Mouse (Mus musculus) spleen, adult 2 months (tissue): ENCODE measurements around the gene Apoc1. TPM values are rescaled to one million over a fixed set of nuclear protein-coding genes. Genes with fewer than 3 reads are reported as not detected.

Experiments used
- DNase-seq, 2 experiments: peaks; one replicate each; pipeline versions ENCODE4 v3.0.0 to v3.0.0-alpha.2; 2012 to 2021; ENCODE audit warnings: low spot score in 2 of 2, low read depth in 1 of 2
- H3K27ac ChIP-seq: fragments of 200-500 bp; 2 replicates; pipeline ENCODE4 v1.5.1; 2012; ENCODE audit warnings: low read length, inconsistent platforms; ENCODE audit not compliant: insufficient read depth
- H3K27me3 ChIP-seq: fragments of 200-500 bp; 2 replicates; pipeline ENCODE4 v1.6.1; 2012; ENCODE audit warnings: mild to moderate bottlenecking, moderate library complexity, low read length, inconsistent platforms; ENCODE audit not compliant: control insufficient read depth, insufficient read depth
- H3K36me3 ChIP-seq: fragments of 200-500 bp; 2 replicates; pipeline ENCODE4 v1.6.1; 2012; ENCODE audit warnings: mild to moderate bottlenecking, low read length, inconsistent platforms; ENCODE audit not compliant: control insufficient read depth, insufficient read depth
- H3K4me1 ChIP-seq: fragments of 200-500 bp; 2 replicates; pipeline ENCODE4 v1.6.1; 2011; ENCODE audit warnings: inconsistent platforms; ENCODE audit not compliant: control insufficient read depth, insufficient read depth, insufficient read length
- H3K4me3 ChIP-seq: fragments of 200-500 bp; 2 replicates; pipeline ENCODE4 v1.5.1; 2011; ENCODE audit warnings: mild to moderate bottlenecking, inconsistent platforms; ENCODE audit not compliant: insufficient read depth, insufficient read length; ENCODE audit errors: extremely low read depth
- CTCF ChIP-seq: fragments of 200-500 bp; IDR thresholded peaks from 2 replicates; pipeline ENCODE4 v1.5.1; 2011; ENCODE audit warnings: mild to moderate bottlenecking, inconsistent platforms; ENCODE audit not compliant: insufficient read depth, insufficient read length, insufficient replicate concordance; ENCODE audit errors: extremely low read depth
- POLR2A ChIP-seq: fragments of 200-500 bp; IDR thresholded peaks from 2 replicates; pipeline ENCODE4 v1.6.1; 2011; ENCODE audit warnings: low read depth, low read length, inconsistent platforms
- WGBS: fragments of 180-500 bp; shearing (Covaris S2); methylation state at CpG from one replicate; pipeline ENCODE4 v1.1.7; 2018; 5-methylcytosine and 5-hydroxymethylcytosine counted together
- polyA plus RNA-seq: library from polyadenylated mRNA; depleted of rRNA; stranded (reverse); fragments of >200 nt; gene quantifications from 2 replicates; pipeline ENCODE4 v1.2.3, GENCODE M21; 2012; rRNA removed

Gene Apoc1
- polyA plus RNA-seq, 1 experiment, result 4.3 TPM

DNA sequence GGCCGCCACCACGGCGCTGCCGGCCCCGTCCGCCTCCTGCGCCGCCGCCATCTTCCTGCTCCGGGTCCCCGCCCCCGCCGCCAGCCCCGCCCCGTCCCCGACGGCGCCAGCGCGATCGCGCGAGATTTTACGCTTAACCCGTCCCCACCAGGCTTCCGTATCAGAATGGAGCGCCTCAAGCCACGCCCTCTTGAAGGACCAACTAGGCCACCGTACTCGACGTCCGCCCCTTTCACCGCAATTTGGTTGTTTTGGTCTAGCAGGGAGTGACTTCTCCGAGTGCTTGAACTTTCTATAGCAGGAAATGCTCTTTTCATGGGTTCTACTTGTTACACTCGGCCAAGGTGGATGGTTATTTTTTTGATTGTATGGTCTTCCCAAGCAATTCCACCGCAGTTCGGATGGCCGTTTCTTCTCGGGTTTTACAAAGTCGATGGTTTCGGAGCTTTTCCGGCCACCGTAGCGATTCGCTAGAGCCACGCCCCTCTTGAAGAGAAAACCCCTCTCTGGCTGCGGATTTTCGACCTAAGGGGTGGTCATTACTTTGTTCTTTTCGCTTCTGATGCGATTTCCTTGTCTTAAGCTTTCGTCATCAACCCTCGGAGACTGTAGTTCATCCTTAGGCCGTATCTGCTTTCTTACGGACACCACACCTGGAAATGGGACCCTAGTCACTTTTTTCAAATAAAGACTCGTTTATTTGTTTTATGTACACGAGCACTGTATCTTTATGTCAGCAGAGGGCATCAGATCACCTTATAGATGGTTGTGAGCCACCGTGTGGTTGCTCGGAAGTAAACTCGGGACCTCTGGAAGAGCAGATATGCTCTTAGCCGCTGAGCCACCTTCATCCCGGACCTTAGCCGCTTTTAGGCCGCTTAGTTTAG, 27.3 kb downstream of the Apoc1 start, which contains the start of gene Clptm1:
Gene Clptm1 (minus strand): TSS at position 79 of the 887 bp plus-strand sequence.
- Histone ChIP-seq H3K36me3 (no peaks in the 10 kb centered on the region; the same call in none of the 2 replicates), H3K4me3 (peak within 1 kb of the TSS; percentile 91), H3K27me3 (no peaks in the 10 kb centered on the region), H3K4me1 (peaks cover 12% of the 10 kb centered on the region; the same call in 1 of the 2 replicates), H3K27ac (peak within 1 kb of the TSS; percentile 93)
- WGBS, result 2% methylated on average over 63 of the region's 63 CpGs
- peak; percentile 96 to 98 for DNase-seq
- TF ChIP-seq POLR2A (peak; percentile 18), CTCF (peak; percentile 21; the same call in 1 of the 2 replicates)

DNA sequence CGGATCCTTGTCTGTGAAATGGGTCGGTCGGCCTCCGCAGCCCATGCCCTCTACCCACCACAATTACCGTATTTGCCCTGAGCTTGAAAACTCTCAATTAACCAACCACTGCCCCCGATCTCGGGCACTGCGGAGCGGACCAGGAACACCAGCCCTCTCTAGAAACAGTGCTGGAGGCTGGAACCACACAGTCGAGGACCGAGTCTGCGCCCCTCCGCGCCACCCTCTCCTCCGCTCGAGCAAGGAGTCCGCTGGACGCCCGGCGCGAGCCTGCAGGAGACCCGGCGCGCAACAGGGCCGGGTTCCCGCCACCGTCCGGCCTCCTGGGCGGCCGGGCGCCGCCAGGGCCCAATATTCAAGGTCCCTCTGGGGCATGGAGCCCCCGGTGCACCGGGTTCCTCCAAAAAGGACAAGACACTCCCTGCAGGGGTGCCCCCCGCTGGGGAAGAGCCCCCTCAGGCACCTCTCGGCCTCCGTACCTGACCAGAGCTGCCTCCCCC, 28.0 kb downstream of the Apoc1 start:
- under 1% methylated on average over 36 of the region's 37 CpGs for WGBS
- TF ChIP-seq CTCF (no peak), POLR2A (no peak)
- Histone ChIP-seq H3K27ac (peak overlapping the region; percentile 14; the same call in 1 of the 2 replicates), H3K36me3 (peaks cover 2% of the 10 kb centered on the region), H3K4me3 (peak overlapping the region; percentile 91), H3K4me1 (peaks cover 12% of the 10 kb centered on the region; the same call in 1 of the 2 replicates), H3K27me3 (no peaks in the 10 kb centered on the region)
- no peak for DNase-seq

DNA sequence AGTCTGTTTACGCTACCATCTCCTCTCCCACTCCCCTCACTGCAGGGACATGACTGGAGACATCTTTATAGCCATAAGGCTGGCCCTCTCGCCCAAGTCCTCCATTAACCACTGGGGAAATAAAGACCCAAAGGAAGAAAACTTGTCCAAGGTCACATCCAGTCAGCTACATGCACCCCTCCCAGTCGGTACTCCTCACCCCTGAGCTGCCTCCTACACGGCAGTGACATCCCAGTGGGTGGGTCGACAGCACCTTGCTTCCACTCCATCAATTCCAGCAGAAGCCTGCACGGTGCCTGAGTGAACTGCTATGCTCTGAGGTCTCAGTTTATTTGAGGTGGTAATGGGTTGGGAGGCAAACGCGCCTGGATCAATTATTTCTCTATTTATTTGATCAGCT, 28.5 kb downstream of the Apoc1 start:
- no peak overlapping the region for H3K27ac ChIP-seq
- H3K4me3 ChIP-seq, result peak overlapping the region; percentile 91
- WGBS, result 26% methylated on average over 8 of the region's 8 CpGs
- H3K27me3 ChIP-seq, result no peaks in the 10 kb centered on the region
- TF ChIP-seq POLR2A, result no peak
- TF ChIP-seq CTCF, result no peak
- peaks cover 8% of the 10 kb centered on the region; the same call in 1 of the 2 replicates for H3K4me1 ChIP-seq
- H3K36me3 ChIP-seq, result peaks cover 2% of the 10 kb centered on the region
- no peak for DNase-seq

DNA sequence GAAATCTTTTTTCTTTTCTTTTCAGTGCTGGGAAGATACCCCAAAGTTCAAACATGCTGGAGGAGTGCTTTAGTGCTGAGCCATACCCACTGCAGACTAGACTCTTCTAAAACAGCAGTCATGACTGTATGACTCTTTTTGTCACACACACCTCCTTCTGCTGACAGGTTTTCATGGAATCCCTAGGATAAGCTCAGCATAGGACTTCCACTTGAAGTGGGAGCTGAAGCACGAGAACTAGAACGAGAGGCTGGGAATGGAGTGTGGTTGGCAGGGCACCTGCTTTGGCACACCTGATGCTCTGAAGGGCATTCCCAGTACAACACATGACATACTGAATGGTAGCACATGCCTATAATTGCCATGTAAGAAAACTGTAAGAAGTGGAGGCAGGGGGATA, 39.8 kb downstream of the Apoc1 start:
- H3K36me3 ChIP-seq, result peaks cover 22% of the 10 kb centered on the region; the same call in 1 of the 2 replicates
- WGBS, result 96% methylated on average over 2 of the region's 2 CpGs
- no peaks in the 10 kb centered on the region for H3K27me3 ChIP-seq
- DNase-seq, result no peak
- no peak overlapping the region for H3K4me3 ChIP-seq
- no peak overlapping the region for H3K27ac ChIP-seq
- no peaks in the 10 kb centered on the region for H3K4me1 ChIP-seq
- no peak for TF ChIP-seq CTCF
- TF ChIP-seq POLR2A, result no peak

DNA sequence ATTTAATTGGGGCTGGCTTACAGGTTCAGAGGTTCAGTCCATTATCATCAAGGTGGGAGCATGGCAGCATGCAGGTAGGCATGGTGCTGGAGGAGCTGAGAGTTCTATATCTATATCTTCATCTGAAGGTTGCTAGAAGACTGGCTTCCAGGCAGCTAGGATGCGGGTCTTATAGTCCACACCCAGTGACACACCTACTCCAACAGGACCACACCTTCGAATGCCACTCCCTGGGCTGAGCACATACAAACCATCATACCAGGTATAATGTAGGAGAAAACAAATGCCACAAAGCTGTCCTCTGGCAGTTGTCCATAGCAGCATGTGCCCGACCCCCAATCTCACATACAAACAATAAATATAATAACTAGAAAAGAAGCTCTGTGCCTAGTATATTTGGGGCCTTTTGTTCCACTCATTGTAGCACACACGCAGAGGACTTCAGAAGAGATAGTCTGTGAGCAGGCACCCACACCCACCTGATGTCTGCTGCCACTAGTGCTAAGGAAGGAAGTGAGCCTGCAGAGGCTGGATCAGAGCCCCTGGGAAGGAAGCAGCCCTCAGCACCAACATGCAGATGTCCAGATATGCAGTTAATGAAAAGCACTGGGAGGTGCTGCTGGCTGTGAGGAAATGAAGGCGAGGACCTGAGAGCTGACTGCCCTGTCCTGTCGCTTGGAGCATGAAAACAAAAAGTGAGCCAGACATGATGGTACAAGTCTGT, 41.2 kb downstream of the Apoc1 start:
- WGBS, result 56% methylated on average over 6 of the region's 6 CpGs
- H3K27me3 ChIP-seq, result no peaks in the 10 kb centered on the region
- H3K4me3 ChIP-seq, result no peak overlapping the region
- peaks cover 26% of the 10 kb centered on the region for H3K36me3 ChIP-seq
- no peak for DNase-seq
- TF ChIP-seq CTCF (no peak), POLR2A (no peak)
- no peaks in the 10 kb centered on the region for H3K4me1 ChIP-seq
- H3K27ac ChIP-seq, result no peak overlapping the region

DNA sequence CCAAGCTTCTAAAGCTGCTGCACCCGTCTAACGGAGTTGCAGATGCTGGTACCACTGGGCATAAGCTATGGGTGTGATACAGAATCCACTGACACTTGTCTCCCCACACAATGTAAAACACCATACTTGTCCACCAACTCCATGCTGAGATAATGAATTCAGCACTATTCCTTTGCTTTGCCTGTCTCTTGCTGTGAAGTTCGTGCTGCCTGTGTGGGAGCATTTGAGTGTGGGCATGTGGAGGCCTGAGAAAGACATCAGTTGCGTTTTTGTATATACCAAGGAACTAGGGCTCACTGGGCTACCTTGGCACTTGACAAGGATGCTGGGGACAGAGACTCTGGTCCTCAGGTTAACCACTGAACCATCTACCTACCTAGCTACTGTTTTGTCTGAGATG, 51.2 kb downstream of the Apoc1 start:
- DNase-seq, result no peak
- WGBS, result 96% methylated on average over 4 of the region's 4 CpGs
- Histone ChIP-seq H3K36me3 (peaks cover 51% of the 10 kb centered on the region), H3K27ac (no peak overlapping the region), H3K27me3 (no peaks in the 10 kb centered on the region), H3K4me3 (no peak overlapping the region), H3K4me1 (no peaks in the 10 kb centered on the region)
- TF ChIP-seq POLR2A, result no peak

Other genes with a start within 250 kb of the Apoc1 start
- 14.6 and 23.4 TPM in 2 replicates for gene Mark4, start 233.8 kb downstream of the Apoc1 start, polyA plus RNA-seq
- gene Exoc3l2, start 229.3 kb downstream of the Apoc1 start, polyA plus RNA-seq, result 7.1 and 7.7 TPM in 2 replicates
- 8.8 and 13.9 TPM in 2 replicates for gene Bloc1s3, start 184.3 kb downstream of the Apoc1 start, polyA plus RNA-seq
- 54.4 and 75.5 TPM in 2 replicates for gene Trappc6a, start 184.3 kb downstream of the Apoc1 start, polyA plus RNA-seq
- 2.2 and 2.3 TPM in 2 replicates for gene Nkpd1, start 174.8 kb downstream of the Apoc1 start, polyA plus RNA-seq
- gene Ppp1r37, start 129.6 kb downstream of the Apoc1 start, polyA plus RNA-seq, result 56.2 and 71.0 TPM in 2 replicates
- 20.9 and 33.0 TPM in 2 replicates for gene Zfp296, start 115.4 kb downstream of the Apoc1 start, polyA plus RNA-seq
- 94.7 and 143 TPM in 2 replicates for gene Gemin7, start 115.1 kb downstream of the Apoc1 start, polyA plus RNA-seq
- 102 and 186 TPM in 2 replicates for gene Clasrp, start 88.2 kb downstream of the Apoc1 start, polyA plus RNA-seq
- gene Relb, start 63.2 kb downstream of the Apoc1 start, polyA plus RNA-seq, result 76.9 and 114 TPM in 2 replicates
- 76.3 and 78.9 TPM in 2 replicates for gene Clptm1, start 27.6 kb downstream of the Apoc1 start, polyA plus RNA-seq
- 1.2 and 5.5 TPM in 2 replicates for gene Apoc2, start 14.7 kb downstream of the Apoc1 start, polyA plus RNA-seq
- not detected in 2 replicates for gene Gm44805, start 11.2 kb downstream of the Apoc1 start, polyA plus RNA-seq
- gene Apoc4, start 11.2 kb downstream of the Apoc1 start, polyA plus RNA-seq, result 0.25 and 0.28 TPM in 2 replicates
- gene Apoe, start 6.5 kb upstream of the Apoc1 start, polyA plus RNA-seq, result 1,613 and 1,762 TPM in 2 replicates
- 51.1 and 66.8 TPM in 2 replicates for gene Tomm40, start 22.8 kb upstream of the Apoc1 start, polyA plus RNA-seq
- 23.3 and 24.4 TPM in 2 replicates for gene Nectin2, start 57.8 kb upstream of the Apoc1 start, polyA plus RNA-seq
- 30.1 and 39.8 TPM in 2 replicates for gene Bcam, start 78.4 kb upstream of the Apoc1 start, polyA plus RNA-seq
- gene Cblc, start 104.1 kb upstream of the Apoc1 start, polyA plus RNA-seq, result 1.4 TPM in 2 replicates
- gene Bcl3, start 130.1 kb upstream of the Apoc1 start, polyA plus RNA-seq, result 102 and 149 TPM in 2 replicates
- gene Gm19345, start 159.3 kb upstream of the Apoc1 start, polyA plus RNA-seq, result 0.45 TPM in 1 of 2 replicates, not detected in the other
- 17.0 and 21.7 TPM in 2 replicates for gene Ceacam16, start 168.6 kb upstream of the Apoc1 start, polyA plus RNA-seq
- 0.09 and 0.22 TPM in 2 replicates for gene Ceacam19, start 195.3 kb upstream of the Apoc1 start, polyA plus RNA-seq
- gene Pvr, start 228.5 kb upstream of the Apoc1 start, polyA plus RNA-seq, result 6.6 and 8.0 TPM in 2 replicates